Mouse (Mus musculus) stomach, embryonic 15.5 days (tissue): ENCODE results near the gene Dhrs7c. TPM values are rescaled to one million over a fixed set of nuclear protein-coding genes. Genes with fewer than 3 reads are reported as not detected.

Source experiments
- ATAC-seq: fragments of 200-750 bp; cut with Nextera tagmentation; 2 replicates; pipeline ENCODE4 v1.8.0; 2017; ENCODE audit warnings: low read depth, moderate number of reproducible peaks, moderate TSS enrichment; ENCODE audit not compliant: insufficient read depth, low FRiP score
- H3K27ac ChIP-seq: fragments of 300-500 bp; sonication (generic); 2 replicates; pipeline ENCODE4 v1.5.1; 2015; ENCODE audit warnings: mild to moderate bottlenecking, inconsistent platforms
- H3K27me3 ChIP-seq: fragments of 300-500 bp; sonication (generic); replicated peaks from 2 replicates; pipeline ENCODE4 v1.6.1; 2015; ENCODE audit warnings: inconsistent platforms
- H3K36me3 ChIP-seq: fragments of 300-500 bp; sonication (generic); 2 replicates; pipeline ENCODE4 v1.6.1; 2015; ENCODE audit warnings: inconsistent platforms
- H3K4me1 ChIP-seq: fragments of 300-500 bp; sonication (generic); 2 replicates; pipeline ENCODE4 v1.6.1; 2015; ENCODE audit warnings: inconsistent platforms
- H3K4me2 ChIP-seq: fragments of 300-500 bp; sonication (generic); 2 replicates; pipeline ENCODE4 v1.6.1; 2015; ENCODE audit warnings: mild to moderate bottlenecking, inconsistent platforms
- H3K4me3 ChIP-seq: fragments of 300-500 bp; sonication (generic); replicated peaks from 2 replicates; pipeline ENCODE4 v1.5.1; 2015; ENCODE audit warnings: inconsistent platforms
- H3K9ac ChIP-seq: fragments of 300-500 bp; sonication (generic); 2 replicates; pipeline ENCODE4 v1.6.1; 2015; ENCODE audit warnings: inconsistent platforms
- H3K9me3 ChIP-seq: fragments of 300-500 bp; sonication (generic); 2 replicates; pipeline ENCODE4 v1.6.1; 2016; ENCODE audit warnings: inconsistent platforms
- WGBS: fragments of 180-500 bp; shearing (Covaris S2); methylation state at CpG from one replicate; pipeline ENCODE4 v1.1.7; 2015; 5-methylcytosine and 5-hydroxymethylcytosine counted together
- polyA plus RNA-seq: library from polyadenylated mRNA; unstranded; fragments of >200 nt; fragmentation: Nextera tagmentation; extraction: Ambion mirVana; gene quantifications from 2 replicates; pipeline ENCODE4 v1.2.1, GENCODE M21; 2015

The Dhrs7c gene
- polyA plus RNA-seq = 0.32 and 0.35 TPM in 2 replicates

GRCm38 (mm10) chr11:67797931-67798330 lies at the start of gene Dhrs7c:
Gene Dhrs7c (plus strand): TSS chr11:67798187.
- H3K27me3 ChIP-seq = no peaks in the 10 kb centered on the region
- H3K9me3 ChIP-seq = no peaks in the 10 kb centered on the region
- no peak within 1 kb of the TSS for H3K27ac ChIP-seq
- H3K9ac ChIP-seq = no peak within 1 kb of the TSS
- ATAC-seq = no peak
- 71% methylated on average over 7 of the region's 7 CpGs for WGBS
- H3K4me2 ChIP-seq = no peak within 1 kb of the TSS
- no peak within 1 kb of the TSS for H3K4me3 ChIP-seq
- no peaks in the 10 kb centered on the region for H3K4me1 ChIP-seq
- no peaks in the 10 kb centered on the region for H3K36me3 ChIP-seq

- H3K9me3 ChIP-seq = no peaks in the 10 kb centered on the region
- 95% methylated on average over 1 of the region's 1 CpGs for WGBS
- no peak for ATAC-seq
- H3K27ac ChIP-seq = no peak overlapping the region
- H3K4me2 ChIP-seq = no peak overlapping the region
- no peaks in the 10 kb centered on the region for H3K36me3 ChIP-seq
- H3K9ac ChIP-seq = no peak overlapping the region
- no peaks in the 10 kb centered on the region for H3K4me1 ChIP-seq
- H3K4me3 ChIP-seq = no peak overlapping the region
- H3K27me3 ChIP-seq = no peaks in the 10 kb centered on the region
Observed at GRCm38 (mm10) chr11:67756287-67756686, 41.7 kb upstream of the Dhrs7c start.

GRCm38 (mm10) chr11:67757373-67758167 lies 40.4 kb upstream of the Dhrs7c start:
- no peaks in the 10 kb centered on the region for H3K4me1 ChIP-seq
- no peak overlapping the region for H3K9ac ChIP-seq
- WGBS = 55% methylated on average over 15 of the region's 15 CpGs
- H3K27ac ChIP-seq = no peak overlapping the region
- no peak overlapping the region for H3K4me3 ChIP-seq
- no peaks in the 10 kb centered on the region for H3K9me3 ChIP-seq
- H3K4me2 ChIP-seq = no peak overlapping the region
- H3K36me3 ChIP-seq = no peaks in the 10 kb centered on the region
- no peak for ATAC-seq
- no peaks in the 10 kb centered on the region for H3K27me3 ChIP-seq

- Histone ChIP-seq H3K4me2 (no peak within 1 kb of the TSS), H3K4me3 (no peak within 1 kb of the TSS), H3K9me3 (no peaks in the 10 kb centered on the region), H3K9ac (no peak within 1 kb of the TSS), H3K27ac (no peak within 1 kb of the TSS), H3K4me1 (no peaks in the 10 kb centered on the region), H3K36me3 (no peaks in the 10 kb centered on the region), H3K27me3 (no peaks in the 10 kb centered on the region; the same call in 1 of the 2 replicates)
- ATAC-seq = no peak
- 61% methylated on average over 14 of the region's 14 CpGs for WGBS
Observed at GRCm38 (mm10) chr11:67771053-67771452, 26.9 kb upstream of the Dhrs7c start, which contains the start of gene Glp2r. Gene Glp2r (minus strand): TSS chr11:67771153.

- no peak for ATAC-seq
- Histone ChIP-seq H3K9ac (no peak overlapping the region), H3K4me3 (no peak overlapping the region), H3K4me1 (no peaks in the 10 kb centered on the region), H3K9me3 (no peaks in the 10 kb centered on the region), H3K27me3 (no peaks in the 10 kb centered on the region; the same call in 1 of the 2 replicates), H3K27ac (no peak overlapping the region), H3K4me2 (no peak overlapping the region), H3K36me3 (no peaks in the 10 kb centered on the region)
- WGBS = 78% methylated on average over 2 of the region's 2 CpGs
Observed at GRCm38 (mm10) chr11:67771691-67772090, 26.3 kb upstream of the Dhrs7c start.

GRCm38 (mm10) chr11:67772577-67772976 lies 25.4 kb upstream of the Dhrs7c start:
- 13% methylated on average over 8 of the region's 8 CpGs for WGBS
- Histone ChIP-seq H3K27ac (no peak overlapping the region), H3K4me2 (no peak overlapping the region), H3K4me3 (no peak overlapping the region), H3K36me3 (no peaks in the 10 kb centered on the region), H3K27me3 (no peaks in the 10 kb centered on the region; the same call in 1 of the 2 replicates), H3K9ac (no peak overlapping the region), H3K9me3 (no peaks in the 10 kb centered on the region), H3K4me1 (no peaks in the 10 kb centered on the region)
- ATAC-seq = no peak

- Histone ChIP-seq H3K4me2 (no peak within 1 kb of the TSS), H3K27me3 (no peaks in the 10 kb centered on the region; the same call in 1 of the 2 replicates), H3K9ac (no peak within 1 kb of the TSS), H3K4me1 (no peaks in the 10 kb centered on the region), H3K4me3 (no peak within 1 kb of the TSS), H3K36me3 (no peaks in the 10 kb centered on the region), H3K9me3 (no peaks in the 10 kb centered on the region), H3K27ac (no peak within 1 kb of the TSS)
- no peak for ATAC-seq
- 81% methylated on average over 12 of the region's 12 CpGs for WGBS
Observed at GRCm38 (mm10) chr11:67774379-67774778, 23.6 kb upstream of the Dhrs7c start, which contains the start of gene Gsg1l2. Gene Gsg1l2 (plus strand): TSS chr11:67774608.

GRCm38 (mm10) chr11:67790182-67790581 lies 7.8 kb upstream of the Dhrs7c start:
- no peaks in the 10 kb centered on the region for H3K4me1 ChIP-seq
- 73% methylated on average over 11 of the region's 11 CpGs for WGBS
- no peaks in the 10 kb centered on the region for H3K27me3 ChIP-seq
- no peak overlapping the region for H3K4me3 ChIP-seq
- H3K36me3 ChIP-seq = no peaks in the 10 kb centered on the region
- H3K4me2 ChIP-seq = no peak overlapping the region
- no peak for ATAC-seq
- H3K9ac ChIP-seq = no peak overlapping the region
- H3K9me3 ChIP-seq = no peaks in the 10 kb centered on the region
- H3K27ac ChIP-seq = no peak overlapping the region

- no peaks in the 10 kb centered on the region for H3K9me3 ChIP-seq
- H3K4me2 ChIP-seq = no peak overlapping the region
- ATAC-seq = no peak
- H3K36me3 ChIP-seq = no peaks in the 10 kb centered on the region
- H3K27ac ChIP-seq = no peak overlapping the region
- no peak overlapping the region for H3K9ac ChIP-seq
- no peak overlapping the region for H3K4me3 ChIP-seq
- H3K27me3 ChIP-seq = no peaks in the 10 kb centered on the region
- no peaks in the 10 kb centered on the region for H3K4me1 ChIP-seq
Observed at GRCm38 (mm10) chr11:67800130-67800723, 2.2 kb downstream of the Dhrs7c start.

GRCm38 (mm10) chr11:67801169-67801568 lies 3.2 kb downstream of the Dhrs7c start:
- Histone ChIP-seq H3K9ac (no peak overlapping the region), H3K4me1 (no peaks in the 10 kb centered on the region), H3K36me3 (no peaks in the 10 kb centered on the region), H3K4me3 (no peak overlapping the region), H3K27me3 (no peaks in the 10 kb centered on the region), H3K4me2 (no peak overlapping the region), H3K9me3 (no peaks in the 10 kb centered on the region), H3K27ac (no peak overlapping the region)
- 55% methylated on average over 8 of the region's 8 CpGs for WGBS
- ATAC-seq = no peak

GRCm38 (mm10) chr11:67805538-67805937 lies 7.6 kb downstream of the Dhrs7c start:
- Histone ChIP-seq H3K9ac (no peak overlapping the region), H3K9me3 (no peaks in the 10 kb centered on the region), H3K27me3 (no peaks in the 10 kb centered on the region), H3K4me2 (no peak overlapping the region), H3K36me3 (no peaks in the 10 kb centered on the region), H3K4me3 (no peak overlapping the region), H3K4me1 (no peaks in the 10 kb centered on the region), H3K27ac (no peak overlapping the region)
- ATAC-seq = no peak
- 97% methylated on average over 1 of the region's 1 CpGs for WGBS

GRCm38 (mm10) chr11:67806832-67807597 lies 9.0 kb downstream of the Dhrs7c start:
- Histone ChIP-seq H3K36me3 (no peaks in the 10 kb centered on the region), H3K27ac (no peak overlapping the region), H3K4me1 (no peaks in the 10 kb centered on the region), H3K9me3 (no peaks in the 10 kb centered on the region), H3K4me3 (no peak overlapping the region), H3K4me2 (no peak overlapping the region), H3K9ac (no peak overlapping the region), H3K27me3 (no peaks in the 10 kb centered on the region)
- ATAC-seq = no peak
- 77% methylated on average over 11 of the region's 11 CpGs for WGBS
